Mouse (Mus musculus) olfactory bulb, adult 2 months (tissue): Measurements from ENCODE around the gene Adam22.

Experiments used
- CTCF ChIP-seq: fragments of 200-500 bp; IDR thresholded peaks from 2 replicates; pipeline ENCODE4 v1.5.1; 2012; ENCODE audit warnings: low read depth, mild to moderate bottlenecking, low read length, moderate library complexity; ENCODE audit not compliant: insufficient read depth
- POLR2A ChIP-seq: fragments of 200-500 bp; IDR thresholded peaks from 2 replicates; pipeline ENCODE4 v1.6.1; 2012; ENCODE audit warnings: mild to moderate bottlenecking, low read depth, low read length, moderate library complexity; ENCODE audit not compliant: insufficient read depth

- TF ChIP-seq CTCF = no peak
- no peak for TF ChIP-seq POLR2A
Measured at GRCm38 (mm10) chr5:8221630-8222029, 146.3 kb downstream of the Adam22 start.
